Mouse (Mus musculus): Measurements from ENCODE around the gene Zfp36. TPM values are rescaled to one million over a fixed set of nuclear protein-coding genes. Genes with fewer than 3 reads are reported as not detected.

Zfp36 gene
- total RNA-seq (2012; rRNA removed) (0.50 and 0.65 TPM in 2 replicates), polyA plus RNA-seq (2012; ENCODE audit: insufficient read depth in 1 of 2, insufficient read length in 2 of 2, low read depth in 1 of 2, low replicate concordance in 2 of 2, missing spikeins in 1 of 2) (1 to 10 TPM in 1 of 2 experiments, not detected in 1; 2.8 TPM)

DNA sequence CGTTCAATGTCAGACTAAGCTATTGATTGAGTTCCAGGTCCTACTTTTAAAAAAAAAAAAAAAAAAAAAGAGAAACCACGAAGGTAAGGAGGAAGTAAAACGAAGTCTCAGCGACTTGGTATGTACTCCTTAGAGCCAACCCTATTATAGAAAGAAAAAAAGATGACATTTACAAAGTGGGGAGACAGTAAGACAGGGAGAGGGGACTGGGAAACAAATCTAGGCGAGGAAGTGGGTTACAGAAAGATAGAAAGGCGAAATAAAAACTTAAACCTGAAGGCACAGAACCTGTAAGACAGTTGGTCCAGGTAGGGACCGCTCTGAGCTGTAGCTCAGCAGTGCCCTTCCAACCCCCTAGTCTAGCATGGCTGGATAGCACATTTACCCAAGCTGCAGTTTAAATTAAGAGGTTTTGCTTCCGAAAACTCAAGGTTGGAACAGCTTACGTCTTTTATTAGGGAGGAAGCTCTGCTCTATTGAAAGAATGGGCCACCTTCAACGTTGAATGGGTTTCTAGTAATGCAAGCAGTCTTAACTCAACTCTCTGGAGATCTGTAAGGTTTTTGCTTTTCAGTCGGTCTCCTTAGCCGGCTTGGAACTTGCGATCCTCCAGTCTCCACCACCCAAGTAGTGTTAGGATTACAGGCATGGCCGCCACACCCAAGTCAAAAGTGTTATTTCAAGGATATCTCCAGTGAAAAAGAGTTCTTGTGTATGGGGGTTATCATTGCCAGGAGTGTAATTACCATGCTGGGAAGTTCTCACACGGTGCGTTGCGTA is at the start of gene Zfp36:
Zfp36 (minus strand) TSS at position 17 of the 780 bp plus-strand sequence.
- Histone ChIP-seq H3K9me3 (replicated peaks; ENCODE audit: insufficient read depth, low read length) (no peaks in the 10 kb centered on the region), H3K4me3 (ENCODE audit: control insufficient read depth in 1 of 2, insufficient read depth in 1 of 2, low read depth in 2 of 2, low read length in 2 of 2) (peak within 1 kb of the TSS; percentile 69 to 85), H3K4me1 (ENCODE audit: control insufficient read depth in 1 of 2, insufficient read depth in 2 of 2, low read length in 2 of 2) (peaks cover 6 to 32% of the 10 kb centered on the region in 2 experiments), H3K27me3 (ENCODE audit: control insufficient read depth in 1 of 2, insufficient read depth in 2 of 2, low read length in 2 of 2) (no peaks in the 10 kb centered on the region), H3K9ac (ENCODE audit: control insufficient read depth, low read depth, low read length, poor library complexity, severe bottlenecking) (peak within 1 kb of the TSS; percentile 86), H3K27ac (ENCODE audit: control insufficient read depth, low read depth, low read length) (peak within 1 kb of the TSS; percentile 95), H3K79me2 (ENCODE audit: control insufficient read depth, insufficient read depth, low read length, poor library complexity) (peaks cover 3% of the 10 kb centered on the region), H3K36me3 (ENCODE audit: control insufficient read depth in 1 of 2, insufficient read depth in 2 of 2, low read length in 2 of 2) (peaks cover 0 to 20% of the 10 kb centered on the region in 2 experiments; a peak in 2 of 4 replicates)
- peak; percentile 6 for TF ChIP-seq TBP (IDR thresholded peaks at IDR 0.05; ENCODE audit: low read depth, low read length)
- peak; percentile 7; the same call in 1 of the 2 replicates for TF ChIP-seq SIN3A (IDR thresholded peaks at IDR 0.05; ENCODE audit: low read length)
- TF ChIP-seq CHD1 (IDR thresholded peaks at IDR 0.05; ENCODE audit: low read depth, low read length): 0 out of 2 replicates have a peak, but pooled peaks have one; percentile 55
- no peak for TF ChIP-seq MYB (IDR thresholded peaks at IDR 0.05; ENCODE audit: low read depth, low read length)
- no peak for TF ChIP-seq TAL1 (IDR thresholded peaks at IDR 0.05; ENCODE audit: low read length)
- TF ChIP-seq HCFC1 (IDR thresholded peaks at IDR 0.05; ENCODE audit: low read depth, low read length): 0 out of 2 replicates have a peak, but pooled peaks have one; percentile 12
- TF ChIP-seq POLR2AphosphoS5 (IDR thresholded peaks at IDR 0.05; ENCODE audit: borderline replicate concordance, low read depth, low read length): no peak
- peak; percentile 93 for TF ChIP-seq ZNF384 (IDR thresholded peaks at IDR 0.05; ENCODE audit: low read depth, low read length)
- no peak for TF ChIP-seq GATA1 (IDR thresholded peaks at IDR 0.05; ENCODE audit: low read depth, low read length)
- 0 out of 2 replicates have a peak, but pooled peaks have one; percentile 18 for TF ChIP-seq MXI1 (IDR thresholded peaks at IDR 0.05; ENCODE audit: low read depth, low read length)
- peak; percentile 5; the same call in 1 of the 2 replicates for TF ChIP-seq ZMIZ1 (IDR thresholded peaks at IDR 0.05; ENCODE audit: low read depth, low read length)
- no peak for TF ChIP-seq SMC3 (IDR thresholded peaks at IDR 0.05; ENCODE audit: low read depth, low read length)
- peak; percentile 51 for DNase-seq (ENCODE audit: low read depth, low spot score)

- Histone ChIP-seq H3K27ac (ENCODE audit: control insufficient read depth, low read depth, low read length) (no peak overlapping the region), H3K27me3 (ENCODE audit: control insufficient read depth in 1 of 2, insufficient read depth in 2 of 2, low read length in 2 of 2) (no peaks in the 10 kb centered on the region), H3K9me3 (replicated peaks; ENCODE audit: insufficient read depth, low read length) (no peaks in the 10 kb centered on the region), H3K9ac (ENCODE audit: control insufficient read depth, low read depth, low read length, poor library complexity, severe bottlenecking) (no peak overlapping the region), H3K4me3 (ENCODE audit: control insufficient read depth in 1 of 2, insufficient read depth in 1 of 2, low read depth in 2 of 2, low read length in 2 of 2) (no peak overlapping the region), H3K4me1 (ENCODE audit: control insufficient read depth in 1 of 2, insufficient read depth in 2 of 2, low read length in 2 of 2) (peaks cover 24% of the 10 kb centered on the region in 2 experiments), H3K36me3 (ENCODE audit: control insufficient read depth in 1 of 2, insufficient read depth in 2 of 2, low read length in 2 of 2) (peaks cover 12 to 32% of the 10 kb centered on the region in 2 experiments), H3K79me2 (ENCODE audit: control insufficient read depth, insufficient read depth, low read length, poor library complexity) (peaks cover 11% of the 10 kb centered on the region)
- TF ChIP-seq JUND (IDR thresholded peaks at IDR 0.05; ENCODE audit: low read depth, low read length) (no peak), RCOR1 (IDR thresholded peaks at IDR 0.05; ENCODE audit: low read depth, low read length) (no peak), MAX (IDR thresholded peaks at IDR 0.05; ENCODE audit: low read length) (no peak), MXI1 (IDR thresholded peaks at IDR 0.05; ENCODE audit: low read depth, low read length) (no peak), CTCF (IDR thresholded peaks at IDR 0.05 in 2 of 3, conservative IDR thresholded peaks at IDR 0.05 in 1 of 3; ENCODE audit: control insufficient read depth in 1 of 3, insufficient read depth in 1 of 3, low read depth in 2 of 3, low read length in 3 of 3, poor library complexity in 1 of 3, severe bottlenecking in 1 of 3) (no peak), RAD21 (IDR thresholded peaks at IDR 0.05; ENCODE audit: low read depth, low read length) (no peak), ZKSCAN1 (IDR thresholded peaks at IDR 0.05; ENCODE audit: low read depth, low read length) (no peak), MAZ (IDR thresholded peaks at IDR 0.05; ENCODE audit: low read depth, low read length) (no peak), POLR2AphosphoS5 (IDR thresholded peaks at IDR 0.05; ENCODE audit: borderline replicate concordance, low read depth, low read length) (no peak), SMC3 (IDR thresholded peaks at IDR 0.05; ENCODE audit: low read depth, low read length) (no peak), EP300 (IDR thresholded peaks at IDR 0.05; ENCODE audit: low read depth in 1 of 2, low read length in 2 of 2) (no peak), ZMIZ1 (IDR thresholded peaks at IDR 0.05; ENCODE audit: low read depth, low read length) (no peak), TCF12 (IDR thresholded peaks at IDR 0.05; ENCODE audit: low read depth, low read length) (no peak), KAT2A (conservative IDR thresholded peaks at IDR 0.05; ENCODE audit: low read depth, low read length) (no peak), NRF1 (IDR thresholded peaks at IDR 0.05; ENCODE audit: insufficient read depth, low read depth, low read length, poor library complexity, severe bottlenecking) (no peak), MYB (IDR thresholded peaks at IDR 0.05; ENCODE audit: low read depth, low read length) (no peak), SIN3A (IDR thresholded peaks at IDR 0.05; ENCODE audit: low read length) (no peak), HCFC1 (IDR thresholded peaks at IDR 0.05; ENCODE audit: low read depth, low read length) (no peak)
- no peak for DNase-seq (ENCODE audit: low read depth, low spot score)
Measured at GRCm38 (mm10) chr7:28427738-28428137, 47.7 kb upstream of the Zfp36 start.
